Mouse (Mus musculus) thymus, adult 2 months (tissue): ENCODE results near the gene 2310030G06Rik. TPM values are rescaled to one million over a fixed set of nuclear protein-coding genes. Genes with fewer than 3 reads are reported as not detected.

Experiments
- DNase-seq: peaks from one replicate; pipeline ENCODE4 v3.0.0; 2021
- H3K27ac ChIP-seq: fragments of 200-500 bp; 2 replicates; pipeline ENCODE4 v1.5.1; 2012; ENCODE audit warnings: low read length, control low read depth; ENCODE audit not compliant: control insufficient read depth, insufficient read depth
- H3K27me3 ChIP-seq: fragments of 200-500 bp; 2 replicates; pipeline ENCODE4 v1.6.1; 2012; ENCODE audit warnings: mild to moderate bottlenecking, low read length, moderate library complexity, mixed read lengths; ENCODE audit not compliant: control insufficient read depth, insufficient read depth
- H3K36me3 ChIP-seq: fragments of 200-500 bp; 2 replicates; pipeline ENCODE4 v1.6.1; 2012; ENCODE audit warnings: mild to moderate bottlenecking, low read length, moderate library complexity; ENCODE audit not compliant: control insufficient read depth, insufficient read depth
- H3K4me1 ChIP-seq: fragments of 200-500 bp; replicated peaks from 2 replicates; pipeline ENCODE4 v1.6.1; 2012; ENCODE audit warnings: low read length; ENCODE audit not compliant: control insufficient read depth, insufficient read depth
- H3K4me3 ChIP-seq: fragments of 200-500 bp; 2 replicates; pipeline ENCODE4 v1.5.1; 2012; ENCODE audit warnings: mild to moderate bottlenecking, low read length, control low read depth, moderate library complexity; ENCODE audit not compliant: control insufficient read depth, insufficient read depth
- CTCF ChIP-seq: fragments of 200-500 bp; IDR thresholded peaks from 2 replicates; pipeline ENCODE4 v1.5.1; 2012; ENCODE audit warnings: mild to moderate bottlenecking, control low read depth, low read length, moderate library complexity, borderline replicate concordance; ENCODE audit not compliant: control insufficient read depth, poor library complexity, insufficient read depth; ENCODE audit errors: extremely low read depth
- POLR2A ChIP-seq: fragments of 200-500 bp; IDR thresholded peaks from 2 replicates; pipeline ENCODE4 v1.6.1; 2012; ENCODE audit warnings: mild to moderate bottlenecking, low read length, control low read depth, moderate library complexity; ENCODE audit not compliant: control insufficient read depth, poor library complexity, insufficient read depth; ENCODE audit errors: extremely low read depth
- WGBS: fragments of 180-500 bp; shearing (Covaris S2); methylation state at CpG from one replicate; pipeline ENCODE4 v1.1.7; 2018; 5-methylcytosine and 5-hydroxymethylcytosine counted together
- polyA plus RNA-seq: library from polyadenylated mRNA; depleted of rRNA; stranded (reverse); fragments of >200 nt; gene quantifications from 2 replicates; pipeline ENCODE4 v1.2.3, GENCODE M21; 2012; rRNA removed

2310030G06Rik gene
- polyA plus RNA-seq, 1 experiment = 3.6 TPM

GRCm38 (mm10) chr9:50695153-50695552, 51.2 kb downstream of the 2310030G06Rik start:
- no peak overlapping the region for H3K27ac ChIP-seq
- H3K27me3 ChIP-seq = peaks cover 15% of the 10 kb centered on the region
- H3K36me3 ChIP-seq = no peaks in the 10 kb centered on the region
- no peak for DNase-seq
- no peak overlapping the region for H3K4me3 ChIP-seq
- WGBS = 94% methylated on average over 6 of the region's 6 CpGs
- TF ChIP-seq CTCF (no peak), POLR2A (no peak)
- peaks cover 9% of the 10 kb centered on the region for H3K4me1 ChIP-seq

DNA sequence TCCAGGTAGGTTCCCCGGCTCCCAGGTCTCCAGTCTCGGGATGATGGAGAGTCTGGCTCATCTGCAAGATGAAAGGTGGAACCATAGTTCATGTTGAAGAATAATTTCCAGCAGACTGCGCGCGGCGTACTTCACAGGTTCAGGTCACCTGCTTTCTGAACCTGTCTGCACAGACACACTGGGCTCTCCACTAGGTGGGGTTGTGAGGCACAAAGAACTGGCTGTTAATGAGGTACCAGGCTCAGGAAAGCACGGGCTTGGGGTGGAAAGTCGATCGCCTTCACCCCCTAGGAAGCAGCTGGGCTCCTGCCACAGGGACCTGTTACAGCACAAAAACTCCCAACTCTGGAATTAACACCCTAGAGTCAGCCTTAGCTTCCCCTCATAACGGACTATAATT, 52.7 kb downstream of the 2310030G06Rik start:
- Histone ChIP-seq H3K27ac (no peak overlapping the region), H3K4me3 (no peak overlapping the region), H3K4me1 (peaks cover 4% of the 10 kb centered on the region), H3K27me3 (peaks cover 3% of the 10 kb centered on the region; the same call in 1 of the 2 replicates), H3K36me3 (no peaks in the 10 kb centered on the region)
- WGBS = 19% methylated on average over 10 of the region's 10 CpGs
- peak; percentile 56 for DNase-seq
- TF ChIP-seq CTCF = peak; percentile 23; the same call in 1 of the 2 replicates
- TF ChIP-seq POLR2A = no peak

DNA sequence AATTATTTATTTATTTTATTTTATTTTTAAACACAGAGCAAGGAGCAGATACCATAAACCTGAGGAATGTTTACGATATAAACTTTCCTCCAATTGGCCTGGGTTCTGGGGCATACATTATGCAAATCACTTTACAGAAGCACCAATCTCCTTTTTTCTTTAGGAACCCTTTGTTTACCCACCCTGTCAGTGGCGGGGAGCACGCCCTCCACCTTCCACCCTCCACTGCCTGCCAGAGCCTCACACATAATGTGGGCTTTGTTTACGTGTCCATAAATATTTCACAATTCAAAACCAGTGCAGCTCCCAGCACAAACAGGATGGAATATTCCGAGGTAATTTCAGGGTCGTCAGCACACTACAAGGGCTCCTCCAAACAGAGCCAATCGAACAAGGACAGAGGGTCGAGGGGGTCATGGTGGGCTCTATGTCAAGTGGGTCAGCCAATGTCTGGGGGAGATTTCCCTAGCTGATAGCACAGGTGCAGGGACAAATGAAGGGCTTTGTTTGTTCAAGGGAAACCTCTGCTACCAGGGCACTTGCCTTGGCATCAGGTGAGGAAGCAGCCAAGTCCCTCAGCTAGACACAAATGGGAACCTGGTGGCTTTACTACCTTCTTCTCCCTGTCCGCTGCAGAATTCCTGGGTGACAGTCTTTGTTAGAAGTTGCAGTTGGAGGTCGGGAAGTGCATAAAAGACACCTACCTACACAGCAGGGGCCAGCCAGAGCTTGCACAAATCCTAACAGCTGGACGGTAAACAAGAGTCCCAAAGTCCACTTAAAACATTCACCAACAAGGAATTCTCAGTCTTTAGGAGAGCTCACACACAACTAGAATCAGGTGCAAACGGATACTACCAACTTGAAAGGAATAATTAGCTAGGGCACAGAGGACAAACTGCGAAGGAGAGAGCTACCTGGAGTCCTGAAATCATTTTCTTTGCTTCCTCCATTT, 53.4 kb downstream of the 2310030G06Rik start:
- DNase-seq = no peak
- no peaks in the 10 kb centered on the region for H3K4me1 ChIP-seq
- WGBS = 68% methylated on average over 13 of the region's 13 CpGs
- no peak overlapping the region for H3K4me3 ChIP-seq
- no peak overlapping the region for H3K27ac ChIP-seq
- TF ChIP-seq CTCF (no peak), POLR2A (no peak)
- H3K36me3 ChIP-seq = no peaks in the 10 kb centered on the region
- no peaks in the 10 kb centered on the region; the same call in 1 of the 2 replicates for H3K27me3 ChIP-seq

Other genes starting within 250 kb of the 2310030G06Rik start
- gene Pts, start 217.8 kb downstream of the 2310030G06Rik start, polyA plus RNA-seq = 45.0 and 51.0 TPM in 2 replicates
- 3.2 and 5.0 TPM in 2 replicates for gene Il18, start 191.7 kb downstream of the 2310030G06Rik start, polyA plus RNA-seq
- gene Bco2, start 191.4 kb downstream of the 2310030G06Rik start, polyA plus RNA-seq = 0.23 and 0.38 TPM in 2 replicates
- not detected in 2 replicates for gene Tex12, start 185.2 kb downstream of the 2310030G06Rik start, polyA plus RNA-seq
- gene Sdhd, start 142.7 kb downstream of the 2310030G06Rik start, polyA plus RNA-seq = 197 and 210 TPM in 2 replicates
- gene Timm8b, start 142.6 kb downstream of the 2310030G06Rik start, polyA plus RNA-seq = 126 and 168 TPM in 2 replicates
- gene Pih1d2, start 129.2 kb downstream of the 2310030G06Rik start, polyA plus RNA-seq = 0.69 and 0.85 TPM in 2 replicates
- 8.5 and 8.9 TPM in 2 replicates for gene Nkapd1, start 129.1 kb downstream of the 2310030G06Rik start, polyA plus RNA-seq
- gene Dlat, start 86.8 kb downstream of the 2310030G06Rik start, polyA plus RNA-seq = 23.8 and 24.5 TPM in 2 replicates
- gene Dixdc1, start 7.0 kb downstream of the 2310030G06Rik start, polyA plus RNA-seq = 0.37 and 0.77 TPM in 2 replicates
- gene Cryab, start 4.8 kb upstream of the 2310030G06Rik start, polyA plus RNA-seq = 29.7 and 146 TPM in 2 replicates
- gene Hspb2, start 5.8 kb upstream of the 2310030G06Rik start, polyA plus RNA-seq = 3.8 and 16.7 TPM in 2 replicates
- 4.5 and 4.7 TPM in 2 replicates for gene Fdxacb1, start 21.7 kb upstream of the 2310030G06Rik start, polyA plus RNA-seq
- gene Alg9, start 28.5 kb upstream of the 2310030G06Rik start, polyA plus RNA-seq = 23.2 and 23.4 TPM in 2 replicates
- gene 1110032A03Rik, start 29.0 kb upstream of the 2310030G06Rik start, polyA plus RNA-seq = 20.0 and 22.4 TPM in 2 replicates
- gene Ppp2r1b, start 98.8 kb upstream of the 2310030G06Rik start, polyA plus RNA-seq = 17.1 and 19.7 TPM in 2 replicates